Mouse (Mus musculus) liver, embryonic 14.5 days (tissue): ENCODE measurements around the gene Stard7. TPM values are rescaled to one million over a fixed set of nuclear protein-coding genes. Genes with fewer than 3 reads are reported as not detected.

Experiments used
- ATAC-seq: fragments of 200-750 bp; cut with Nextera tagmentation; 2 replicates; pipeline ENCODE4 v1.8.0; 2017; ENCODE audit warnings: moderate number of reproducible peaks, mild to moderate bottlenecking, moderate library complexity; ENCODE audit not compliant: insufficient read depth
- DNase-seq, 3 experiments: peaks; one replicate each; pipeline ENCODE4 v3.0.0-alpha.2; 2012 to 2013; ENCODE audit warnings: low read depth in 3 of 3, low spot score in 3 of 3
- H3K27ac ChIP-seq: fragments of 300-500 bp; sonication (generic); 2 replicates; pipeline ENCODE4 v1.5.1; 2014; ENCODE audit warnings: moderate library complexity, mild to moderate bottlenecking, control low read depth, inconsistent platforms
- H3K27me3 ChIP-seq: fragments of 300-500 bp; sonication (generic); 2 replicates; pipeline ENCODE4 v1.6.1; 2014; ENCODE audit warnings: mild to moderate bottlenecking, low read length, moderate library complexity; ENCODE audit not compliant: control insufficient read depth, insufficient read depth
- H3K36me3 ChIP-seq: fragments of 300-500 bp; sonication (generic); replicated peaks from 2 replicates; pipeline ENCODE4 v1.6.1; 2014; ENCODE audit warnings: low read depth; ENCODE audit not compliant: control insufficient read depth, insufficient read depth
- H3K4me1 ChIP-seq, 2 experiments: fragments of 200-500 bp in 1 of 2; fragments of 300-500 bp in 1 of 2; sonication (generic) in 1 of 2; replicated peaks; 2 replicates each; pipeline ENCODE4 v1.6.1; 2012 to 2014; ENCODE audit warnings: antibody characterized with exemption in 1 of 2, inconsistent platforms in 1 of 2, low read length in 1 of 2; ENCODE audit not compliant: control insufficient read depth in 2 of 2, insufficient read depth in 2 of 2
- H3K4me2 ChIP-seq: fragments of 300-500 bp; sonication (generic); 2 replicates; pipeline ENCODE4 v1.6.1; 2014; ENCODE audit warnings: low read depth, mild to moderate bottlenecking, control low read depth, moderate library complexity
- H3K4me3 ChIP-seq, 2 experiments: fragments of 200-500 bp in 1 of 2; fragments of 300-500 bp in 1 of 2; sonication (generic) in 1 of 2; 2 replicates each; pipeline ENCODE4 v1.5.1; 2012 to 2014; ENCODE audit warnings: low read depth in 2 of 2, low read length in 2 of 2, mild to moderate bottlenecking in 2 of 2, control low read depth in 1 of 2, inconsistent platforms in 1 of 2, moderate library complexity in 1 of 2; ENCODE audit not compliant: insufficient read depth in 1 of 2
- H3K9ac ChIP-seq: fragments of 300-500 bp; sonication (generic); replicated peaks from 2 replicates; pipeline ENCODE4 v1.6.1; 2014; ENCODE audit warnings: mild to moderate bottlenecking, control low read depth, moderate library complexity
- H3K9me3 ChIP-seq: fragments of 300-500 bp; sonication (generic); 2 replicates; pipeline ENCODE4 v1.6.1; 2016; ENCODE audit warnings: low read length, mixed read lengths; ENCODE audit not compliant: control insufficient read depth
- CTCF ChIP-seq: IDR thresholded peaks from 2 replicates; pipeline ENCODE4 v1.5.1; 2016; ENCODE audit warnings: antibody characterized with exemption, low read depth, control low read depth
- EP300 ChIP-seq: IDR thresholded peaks from 2 replicates; pipeline ENCODE4 v1.6.1; 2016; ENCODE audit warnings: antibody characterized with exemption, low read depth
- WGBS: fragments of 180-500 bp; shearing (Covaris S2); extraction: QIAGEN DNeasy Blood & Tissue Kit; methylation state at CpG from one replicate; pipeline ENCODE4 v1.1.7; 2014; ENCODE audit not compliant: insufficient replicate concordance; 5-methylcytosine and 5-hydroxymethylcytosine counted together
- polyA plus RNA-seq, 2 experiments: library from polyadenylated mRNA; depleted of rRNA in 1 of 2; stranded (reverse) in 1 of 2; unstranded in 1 of 2; fragments of >200 nt; fragmentation: Nextera tagmentation in 1 of 2; extraction: Ambion mirVana in 1 of 2; gene quantifications; 2 replicates each; pipeline versions ENCODE4 v1.2.1 to v1.2.3; 2012 to 2014

Gene Stard7
- polyA plus RNA-seq, 2 experiments: 29.8 to 42.0 TPM

DNA sequence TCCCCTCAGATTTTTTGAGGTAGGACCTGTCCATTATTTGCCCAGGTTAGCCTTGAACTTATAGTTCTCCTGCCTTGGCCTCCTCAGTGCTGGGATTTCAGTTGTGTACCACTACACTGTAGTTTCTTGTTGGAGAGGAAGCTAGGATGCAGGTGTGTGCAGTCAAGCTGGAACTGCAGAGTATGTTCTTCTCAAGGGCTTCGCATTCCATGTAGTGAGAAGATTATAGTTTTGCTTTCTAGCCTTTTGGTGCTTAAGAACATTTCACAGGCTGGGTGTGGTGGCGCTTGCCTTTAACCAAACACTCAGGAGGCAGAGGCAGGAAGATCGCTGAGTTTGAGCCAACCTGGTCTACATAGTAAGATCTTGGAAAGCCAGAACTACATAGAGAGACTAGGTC lies 2.8 kb downstream of the Stard7 start:
- Histone ChIP-seq H3K36me3 (no peaks in the 10 kb centered on the region; the same call in 1 of the 2 replicates), H3K9ac (no peak overlapping the region), H3K4me1 (peaks cover 11 to 12% of the 10 kb centered on the region in 2 experiments), H3K27ac (no peak overlapping the region), H3K4me2 (peak overlapping the region; percentile 29), H3K27me3 (no peaks in the 10 kb centered on the region), H3K4me3 (no peak overlapping the region), H3K9me3 (no peaks in the 10 kb centered on the region)
- WGBS: 88% methylated on average over 3 of the region's 3 CpGs
- no peak for DNase-seq
- TF ChIP-seq EP300 (no peak), CTCF (no peak)
- no peak for ATAC-seq

DNA sequence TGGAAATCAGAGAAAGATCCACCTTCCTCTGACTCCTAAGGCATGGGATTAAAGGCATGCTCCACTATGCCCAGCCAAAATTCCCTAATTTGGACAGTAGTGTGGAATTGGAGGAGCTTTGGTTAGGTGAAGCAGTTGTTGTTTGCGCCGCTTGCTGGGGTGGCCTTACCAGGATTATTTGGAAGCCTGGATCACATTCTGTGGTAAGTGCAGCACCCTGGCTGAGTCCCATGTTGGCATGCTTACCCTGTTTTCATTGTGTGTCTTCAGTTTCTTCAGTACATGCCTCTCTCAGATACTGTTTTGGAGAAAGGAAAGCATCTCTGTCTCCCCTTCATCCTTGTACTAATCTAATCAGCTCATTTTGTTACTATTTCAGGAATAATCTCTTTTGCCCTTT lies 4.6 kb downstream of the Stard7 start:
- Histone ChIP-seq H3K27me3 (no peaks in the 10 kb centered on the region), H3K4me2 (no peak overlapping the region), H3K9me3 (no peaks in the 10 kb centered on the region), H3K4me1 (peaks cover 11 to 12% of the 10 kb centered on the region in 2 experiments), H3K9ac (no peak overlapping the region), H3K27ac (no peak overlapping the region), H3K36me3 (no peaks in the 10 kb centered on the region; the same call in 1 of the 2 replicates), H3K4me3 (no peak overlapping the region)
- 85% methylated on average over 2 of the region's 2 CpGs for WGBS
- DNase-seq (no peak), ATAC-seq (no peak)
- no peak for TF ChIP-seq EP300
- no peak for TF ChIP-seq CTCF

GRCm38 (mm10) chr2:127275551-127276320 lies 5.7 kb downstream of the Stard7 start:
- Histone ChIP-seq H3K27me3 (no peaks in the 10 kb centered on the region), H3K9me3 (no peaks in the 10 kb centered on the region), H3K4me1 (peaks cover 11 to 12% of the 10 kb centered on the region in 2 experiments), H3K36me3 (no peaks in the 10 kb centered on the region; the same call in 1 of the 2 replicates), H3K27ac (no peak overlapping the region), H3K4me2 (no peak overlapping the region), H3K9ac (no peak overlapping the region), H3K4me3 (no peak overlapping the region)
- ATAC-seq (no peak), DNase-seq (no peak)
- WGBS: 73% methylated on average over 5 of the region's 5 CpGs
- TF ChIP-seq CTCF: no peak
- TF ChIP-seq EP300: no peak

DNA sequence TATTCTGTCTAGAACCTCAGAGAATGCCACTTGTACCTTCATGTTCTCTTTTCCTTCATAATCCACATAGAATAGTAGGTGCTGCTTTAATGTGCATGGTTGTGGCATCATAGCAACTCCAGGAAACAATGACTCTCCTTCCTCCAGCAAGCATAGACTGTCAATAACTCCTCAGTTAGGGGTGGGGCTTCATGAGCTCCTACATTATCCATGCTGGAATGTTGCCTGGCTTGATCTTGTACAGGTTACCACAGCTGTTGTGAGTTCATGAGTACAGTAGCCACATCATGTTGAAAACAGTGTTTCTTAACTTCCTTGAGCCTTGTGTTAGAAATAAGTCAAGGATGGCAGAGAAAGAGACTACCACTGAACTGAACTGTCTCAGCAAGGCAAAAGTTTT lies 8.1 kb downstream of the Stard7 start:
- Histone ChIP-seq H3K4me2 (no peak overlapping the region), H3K27ac (no peak overlapping the region), H3K4me1 (peaks cover 4% of the 10 kb centered on the region in 2 experiments; a peak in 3 of 4 replicates), H3K4me3 (no peak overlapping the region), H3K9ac (no peak overlapping the region), H3K9me3 (no peaks in the 10 kb centered on the region), H3K27me3 (no peaks in the 10 kb centered on the region), H3K36me3 (no peaks in the 10 kb centered on the region; the same call in 1 of the 2 replicates)
- TF ChIP-seq EP300: no peak
- no peak for TF ChIP-seq CTCF
- ATAC-seq (no peak), DNase-seq (no peak)

- H3K36me3 ChIP-seq: peaks cover 56% of the 10 kb centered on the region
- ATAC-seq: no peak
- WGBS: 80% methylated on average over 4 of the region's 4 CpGs
Observed at GRCm38 (mm10) chr2:127292250-127292649, 22.2 kb downstream of the Stard7 start.

More at GRCm38 (mm10) chr2:127292250-127292649, 22.2 kb downstream of the Stard7 start:
- Histone ChIP-seq H3K4me2 (no peak overlapping the region), H3K4me1 (no peaks in the 10 kb centered on the region), H3K9ac (no peak overlapping the region), H3K9me3 (no peaks in the 10 kb centered on the region), H3K4me3 (no peak overlapping the region), H3K27me3 (no peaks in the 10 kb centered on the region), H3K27ac (no peak overlapping the region)
- TF ChIP-seq CTCF: no peak
- TF ChIP-seq EP300: no peak
- DNase-seq: no peak
